Comparison of ENCODE assay signal across 25 mouse cellular contexts in the genomic region with DNA sequence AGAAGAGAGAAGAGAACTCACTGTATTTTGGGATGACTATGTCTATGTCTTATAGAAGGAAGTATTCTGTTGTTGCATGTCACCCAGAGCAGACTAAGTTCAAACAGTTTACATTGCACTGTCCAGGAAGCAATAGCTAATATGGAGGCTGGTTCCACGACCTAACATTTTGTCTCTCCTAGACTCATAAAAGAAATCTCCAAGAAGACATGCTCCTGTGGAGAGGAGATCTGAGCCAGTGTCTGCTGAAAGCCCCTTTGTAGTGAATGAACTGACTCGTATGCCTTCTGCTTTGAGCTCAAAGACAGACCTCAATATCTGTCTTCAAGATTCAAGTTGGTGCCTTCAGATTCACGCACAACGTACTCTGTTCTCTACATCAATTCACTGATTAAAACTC. TPM values are rescaled to one million over a fixed set of nuclear protein-coding genes. Genes with fewer than 3 reads are reported as not detected.
A peak's percentile ranks its signal among the peaks of the same experiment; 100 is the strongest.
DNase-seq lines count a peak whose midpoint lies in the region; ATAC-seq and TF ChIP-seq lines count a peak whose summit lies in the region.
"Had no signal": no experiment of that assay in that cellular context is flagged by ENCODE, and none has a peak within 500 bp of the region (broad histone marks: within the 10 kb centered on the region; RNA-seq: fewer than 3 reads in every experiment).

No protein-coding gene starts in this region.

- H3K4me3 ChIP-seq in forebrain, embryonic 12.5 days (replicated peaks), result no peak overlapping the region
- H3K4me3 ChIP-seq in forebrain, embryonic 13.5 days, result no peak overlapping the region
- H3K4me3 ChIP-seq in midbrain, embryonic 12.5 days, result peak overlapping the region; percentile 73
- no peak overlapping the region for H3K4me3 ChIP-seq in midbrain, embryonic 16.5 days (ENCODE audit: low read depth, low read length)
- no peak overlapping the region for H3K4me3 ChIP-seq in heart, adult 2 months
- H3K4me3 ChIP-seq: embryonic facial prominence, embryonic 13.5 days; heart, embryonic 15.5 days; hindbrain, embryonic 15.5 days had no signal

- H3K27ac ChIP-seq in forebrain, embryonic 12.5 days, result no peak overlapping the region
- H3K27ac ChIP-seq in forebrain, embryonic 13.5 days, result no peak overlapping the region
- H3K27ac ChIP-seq in midbrain, embryonic 12.5 days (replicated peaks), result peak overlapping the region; percentile 40; the same call in 1 of the 2 replicates
- H3K27ac ChIP-seq in midbrain, embryonic 16.5 days (ENCODE audit: low read length), result peak overlapping the region; percentile 39; the same call in 1 of the 2 replicates
- H3K27ac ChIP-seq in heart, adult 2 months, result no peak overlapping the region
- H3K27ac ChIP-seq: embryonic facial prominence, embryonic 13.5 days; heart, embryonic 15.5 days; hindbrain, embryonic 15.5 days had no signal

- H3K9ac ChIP-seq in forebrain, embryonic 12.5 days, result no peak overlapping the region
- no peak overlapping the region for H3K9ac ChIP-seq in forebrain, embryonic 13.5 days
- H3K9ac ChIP-seq in midbrain, embryonic 12.5 days (replicated peaks), result peak overlapping the region; percentile 99
- no peak overlapping the region for H3K9ac ChIP-seq in midbrain, embryonic 16.5 days (ENCODE audit: low read depth, low read length)
- no peak overlapping the region for H3K9ac ChIP-seq in heart, adult 2 months (ENCODE audit: low read depth, low read length)
- H3K9ac ChIP-seq: embryonic facial prominence, embryonic 13.5 days; heart, embryonic 15.5 days; hindbrain, embryonic 15.5 days had no signal

- no peak for TF ChIP-seq CTCF in brain, embryonic 14.5 days (IDR thresholded peaks at IDR 0.05; ENCODE audit: borderline replicate concordance, extremely low read depth, insufficient read depth, insufficient read length)
- no peak for TF ChIP-seq CTCF in heart, adult 2 months (IDR thresholded peaks at IDR 0.05)

- peak; percentile 13 for DNase-seq in brain, embryonic 14.5 days (ENCODE audit: low read depth)
- no peak for DNase-seq in thymus, postnatal 14 days
- DNase-seq in heart, adult 2 months, result no peak
- DNase-seq: adrenal gland, adult 8-10 months; adrenal gland, postnatal 36 days; cerebellum, adult 11 months; cerebellum, adult 8-10 months; cerebellum, postnatal 14 days; gastrocnemius, postnatal 10 days; heart, adult 18-20 months; heart, postnatal 14 days had no signal

- 56% methylated on average over 4 of the region's 4 CpGs for WGBS in forebrain, embryonic 12.5 days
- WGBS in forebrain, embryonic 13.5 days, result 49% methylated on average over 4 of the region's 4 CpGs
- 21% methylated on average over 4 of the region's 4 CpGs for WGBS in midbrain, embryonic 12.5 days
- 33% methylated on average over 4 of the region's 4 CpGs for WGBS in midbrain, embryonic 16.5 days
- WGBS in heart, adult 2 months, result 74% methylated on average over 4 of the region's 4 CpGs

- peaks cover 67% of the 10 kb centered on the region for H3K4me1 ChIP-seq in forebrain, embryonic 12.5 days
- H3K4me1 ChIP-seq in forebrain, embryonic 13.5 days, result peaks cover 34% of the 10 kb centered on the region
- H3K4me1 ChIP-seq in midbrain, embryonic 12.5 days, result peaks cover 65% of the 10 kb centered on the region
- peaks cover 8% of the 10 kb centered on the region for H3K4me1 ChIP-seq in midbrain, embryonic 16.5 days (ENCODE audit: control insufficient read depth, insufficient read depth, low read length)
- no peaks in the 10 kb centered on the region for H3K4me1 ChIP-seq in heart, adult 2 months (ENCODE audit: control insufficient read depth, insufficient read depth, low read length)

- TF ChIP-seq EP300 in heart, adult 2 months (IDR thresholded peaks at IDR 0.05; ENCODE audit: insufficient read depth, low read depth, low read length), result no peak

- no peaks in the 10 kb centered on the region for H3K79me2 ChIP-seq in heart, adult 2 months (replicated peaks; ENCODE audit: control insufficient read depth, insufficient read depth, low read length)

- ATAC-seq in forebrain, embryonic 12.5 days (ENCODE audit: low FRiP score), result no peak
- ATAC-seq in forebrain, embryonic 13.5 days, result no peak
- no peak for ATAC-seq in midbrain, embryonic 12.5 days (ENCODE audit: low FRiP score, low read depth)
- ATAC-seq in midbrain, embryonic 16.5 days, result no peak
- ATAC-seq: forebrain, embryonic 16.5 days had no signal

- 0 out of 2 replicates have a peak overlapping the region, but pooled peaks have one; percentile 66 for H3K4me2 ChIP-seq in forebrain, embryonic 12.5 days
- H3K4me2 ChIP-seq in forebrain, embryonic 13.5 days, result no peak overlapping the region
- peak overlapping the region; percentile 94 for H3K4me2 ChIP-seq in midbrain, embryonic 12.5 days (replicated peaks)
- peak overlapping the region; percentile 52; the same call in 1 of the 2 replicates for H3K4me2 ChIP-seq in midbrain, embryonic 16.5 days (ENCODE audit: low read length)
- H3K4me2 ChIP-seq: embryonic facial prominence, embryonic 13.5 days; heart, embryonic 11.5 days; heart, embryonic 15.5 days; hindbrain, embryonic 15.5 days had no signal

- peaks cover 86% of the 10 kb centered on the region for H3K27me3 ChIP-seq in forebrain, embryonic 12.5 days
- peaks cover 93% of the 10 kb centered on the region for H3K27me3 ChIP-seq in forebrain, embryonic 13.5 days
- peaks cover 10% of the 10 kb centered on the region for H3K27me3 ChIP-seq in midbrain, embryonic 12.5 days
- H3K27me3 ChIP-seq in midbrain, embryonic 16.5 days (ENCODE audit: control insufficient read depth, insufficient read depth, low read depth, low read length), result peaks cover 20% of the 10 kb centered on the region
- peaks cover 27% of the 10 kb centered on the region for H3K27me3 ChIP-seq in heart, adult 2 months (ENCODE audit: control insufficient read depth, insufficient read depth, low read length)
- H3K27me3 ChIP-seq: CH12.LX had no signal

- no peak for TF ChIP-seq POLR2A in brain, embryonic 14.5 days (IDR thresholded peaks at IDR 0.05; ENCODE audit: borderline replicate concordance, extremely low read depth, insufficient read depth, insufficient read length, poor library complexity, severe bottlenecking)
- TF ChIP-seq POLR2A in heart, adult 2 months (IDR thresholded peaks at IDR 0.05; ENCODE audit: insufficient read depth, low read depth, low read length), result no peak

- intact Hi-C loops in heart, adult 2 months (cut with DNase I), result no loop called here

- H3K36me3 ChIP-seq in forebrain, embryonic 12.5 days (replicated peaks), result no peaks in the 10 kb centered on the region
- no peaks in the 10 kb centered on the region for H3K36me3 ChIP-seq in forebrain, embryonic 13.5 days (ENCODE audit: poor library complexity, severe bottlenecking)
- H3K36me3 ChIP-seq in midbrain, embryonic 12.5 days, result peaks cover 40% of the 10 kb centered on the region
- no peaks in the 10 kb centered on the region for H3K36me3 ChIP-seq in midbrain, embryonic 16.5 days (ENCODE audit: control insufficient read depth, insufficient read depth, low read length)
- H3K36me3 ChIP-seq in heart, adult 2 months (ENCODE audit: control insufficient read depth, insufficient read depth, low read length), result no peaks in the 10 kb centered on the region
- H3K36me3 ChIP-seq: embryonic facial prominence, embryonic 13.5 days; heart, embryonic 15.5 days; hindbrain, embryonic 15.5 days had no signal

- H3K9me3 ChIP-seq in forebrain, embryonic 12.5 days, result no peaks in the 10 kb centered on the region
- H3K9me3 ChIP-seq in forebrain, embryonic 13.5 days (replicated peaks), result no peaks in the 10 kb centered on the region
- no peaks in the 10 kb centered on the region for H3K9me3 ChIP-seq in midbrain, embryonic 12.5 days
- H3K9me3 ChIP-seq in midbrain, embryonic 16.5 days (replicated peaks; ENCODE audit: control insufficient read depth, low read length, poor library complexity, severe bottlenecking), result no peaks in the 10 kb centered on the region
- H3K9me3 ChIP-seq: embryonic facial prominence, embryonic 13.5 days; heart, embryonic 15.5 days; hindbrain, embryonic 15.5 days had no signal

RNA-seq across cellular contexts. Expression of a gene that starts 14.0 kb away (rescaled TPM):
- 56.7 and 59.3 TPM in 2 replicates for polyA plus RNA-seq in forebrain, embryonic 12.5 days (2016; fragmentation: Nextera tagmentation; extraction: Ambion mirVana)
- 24.9 and 36.8 TPM in 2 replicates for polyA plus RNA-seq in forebrain, embryonic 13.5 days (2015; fragmentation: Nextera tagmentation; extraction: Ambion mirVana)
- 44.7 and 65.6 TPM in 2 replicates for polyA plus RNA-seq in brain, embryonic 14.5 days (2012; rRNA removed)
- 180 and 189 TPM in 2 replicates for polyA plus RNA-seq in midbrain, embryonic 12.5 days (2016; fragmentation: Nextera tagmentation; extraction: Ambion mirVana)
- 69.3 and 79.5 TPM in 2 replicates for polyA plus RNA-seq in midbrain, embryonic 16.5 days (2015; fragmentation: Nextera tagmentation; extraction: Ambion mirVana)
- not detected for total RNA-seq in heart, adult 2 months (2021)
- polyA plus RNA-seq in heart, adult 2 months (2012; rRNA removed), result not detected in 2 replicates
- total RNA-seq: adrenal gland, adult 8-10 months; adrenal gland, postnatal 36 days; CH12.LX; common myeloid progenitor, adult 5-6 weeks; gastrocnemius, postnatal 10 days; gastrocnemius, postnatal 4 days; heart, adult 18-20 months; heart, postnatal 14 days; hematopoietic stem cell, adult 5-6 weeks had no signal
- polyA plus RNA-seq: heart, embryonic 15.5 days; intestine, embryonic 14.5 days had no signal

Comparison
In these comparisons a context has a peak if more than half of its experiments do, and no peak if none do; other contexts are left out.
1. H3K27ac ChIP-seq: peak in midbrain, embryonic 12.5 days (single experiment) and midbrain, embryonic 16.5 days (single experiment); none in forebrain, embryonic 12.5 days (single experiment), forebrain, embryonic 13.5 days (single experiment) and heart, adult 2 months (single experiment).
2. RNA of a gene that starts 14.0 kb away (polyA plus RNA-seq): 180 to 189 TPM in midbrain, embryonic 12.5 days, 69.3 to 79.5 TPM in midbrain, embryonic 16.5 days, 44.7 to 65.6 TPM in brain, embryonic 14.5 days, 56.7 to 59.3 TPM in forebrain, embryonic 12.5 days and 24.9 to 36.8 TPM in forebrain, embryonic 13.5 days; not detected in heart, adult 2 months; every median in the first group is over 10 times any median in the second.